Mouse (Mus musculus) adrenal gland, postnatal 14 days (tissue): ENCODE measurements at regions not wholly inside any gene's neighbourhood (a gene's known extent, or its start where the extent isn't known, plus 50 kb on each side); places are given as distances from the start of the nearest gene placed in this dataset.
"Not testable (repeated sequence)": the region's sequence is repeated elsewhere in the genome, so short reads cannot be mapped to it uniquely, and the experiment has no call there.

ENCODE experiments used
- DNase-seq: peaks from one replicate; pipeline ENCODE4 v3.0.0; 2021; ENCODE audit warnings: mixed read lengths

DNA sequence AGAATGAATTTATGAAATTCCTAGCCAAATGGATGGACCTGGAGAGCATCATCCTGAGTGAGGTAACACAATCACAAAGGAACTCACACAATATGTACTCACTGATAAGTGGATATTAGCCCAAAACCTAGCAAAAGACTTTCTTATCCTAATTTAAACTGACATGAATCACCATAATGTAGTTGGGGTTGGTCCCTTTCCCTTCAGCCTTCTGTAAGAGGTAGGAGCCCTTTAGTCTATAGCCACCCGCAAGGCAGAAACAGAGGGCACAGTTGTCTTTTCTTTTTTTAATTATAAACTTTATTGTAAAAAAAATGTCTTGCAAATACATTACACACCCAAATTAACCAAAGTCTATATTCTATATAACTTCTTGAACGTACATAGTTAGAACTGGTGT lies 81.3 kb downstream of the Ogfrl1 start:
- not testable (repeated sequence) for DNase-seq

DNA sequence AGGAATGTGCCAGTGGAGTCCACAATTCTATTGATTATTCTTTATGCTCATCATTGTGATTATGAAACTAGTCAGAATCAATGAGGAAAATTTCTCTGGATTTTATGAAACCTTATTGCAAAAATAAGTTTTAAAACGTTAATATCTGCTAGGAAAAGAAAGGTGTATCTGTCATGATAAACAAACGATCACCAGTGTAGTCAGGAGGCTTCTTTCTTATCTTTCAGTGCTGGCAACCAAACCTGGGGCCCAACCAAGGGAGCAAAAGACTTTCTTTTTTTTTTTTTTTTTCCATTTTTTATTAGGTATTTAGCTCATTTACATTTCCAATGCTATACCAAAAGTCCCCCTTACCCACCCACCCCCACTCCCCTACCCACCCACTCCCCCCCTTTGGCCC lies 82.7 kb downstream of the Ogfrl1 start:
- DNase-seq, result not testable (repeated sequence)

DNA sequence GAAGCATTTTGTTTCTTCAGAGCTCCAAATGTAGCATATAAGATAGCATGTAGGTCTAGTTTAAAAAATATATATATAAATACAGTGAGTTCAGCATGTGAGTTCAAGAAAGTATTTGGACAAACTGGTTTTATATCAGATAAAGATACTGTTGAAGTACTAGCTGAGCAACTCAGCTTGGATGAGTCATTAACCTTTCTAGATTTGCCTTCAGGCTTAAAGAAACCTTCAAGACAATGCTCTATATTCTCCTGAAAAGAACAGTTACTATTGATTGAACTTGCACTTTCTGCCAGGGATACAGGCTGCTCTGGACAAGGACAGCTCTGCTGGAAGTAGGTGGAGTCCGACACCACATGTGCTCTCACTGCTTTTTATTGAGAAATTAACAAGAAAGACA lies 104.9 kb downstream of the Ogfrl1 start:
- no peak for DNase-seq

- peak; percentile 75 for DNase-seq
Observed at GRCm38 (mm10) chr1:23286741-23287140, 110.8 kb downstream of the Ogfrl1 start.

DNA sequence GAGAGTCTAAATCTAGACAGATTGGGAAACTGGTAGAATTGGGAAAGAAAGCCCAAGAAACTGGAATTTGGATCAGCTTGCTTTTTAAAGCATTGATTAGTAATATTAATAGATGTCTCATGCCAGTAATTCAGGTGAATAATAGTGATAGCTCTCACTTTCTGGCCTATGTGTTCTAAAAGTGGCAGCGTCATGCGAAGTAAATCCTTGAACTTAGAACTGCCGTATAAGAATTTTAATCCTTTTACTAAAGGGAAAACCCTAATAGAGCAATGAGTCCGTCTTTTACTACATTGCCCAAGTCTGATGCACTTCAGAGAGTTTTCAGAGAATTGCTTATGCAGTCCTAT lies 114.7 kb downstream of the Ogfrl1 start:
- no peak for DNase-seq

GRCm38 (mm10) chr1:23282215-23282869 lies 115.2 kb downstream of the Ogfrl1 start:
- no peak for DNase-seq

GRCm38 (mm10) chr1:23279827-23280226 lies 117.7 kb downstream of the Ogfrl1 start:
- DNase-seq, result peak; percentile 36

DNA sequence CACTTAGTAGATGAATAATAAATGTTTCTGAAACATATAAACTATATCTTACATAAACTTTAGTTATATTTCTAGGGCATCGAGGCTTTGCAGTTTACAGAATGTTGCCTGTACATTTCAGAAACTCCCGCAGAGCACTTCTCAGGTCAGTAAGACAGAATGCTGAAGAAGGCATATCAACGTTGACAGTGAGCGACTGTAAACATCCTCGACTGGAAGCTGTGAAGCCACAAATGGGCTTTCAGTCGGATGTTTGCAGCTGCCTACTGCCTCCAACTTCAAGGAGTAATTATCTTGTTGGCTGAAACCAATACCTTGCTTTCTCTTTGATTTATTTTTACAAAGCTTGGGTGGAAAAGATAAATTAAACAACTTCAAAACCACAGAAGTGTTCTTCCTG lies 125.5 kb downstream of the Ogfrl1 start:
- DNase-seq, result no peak

DNA sequence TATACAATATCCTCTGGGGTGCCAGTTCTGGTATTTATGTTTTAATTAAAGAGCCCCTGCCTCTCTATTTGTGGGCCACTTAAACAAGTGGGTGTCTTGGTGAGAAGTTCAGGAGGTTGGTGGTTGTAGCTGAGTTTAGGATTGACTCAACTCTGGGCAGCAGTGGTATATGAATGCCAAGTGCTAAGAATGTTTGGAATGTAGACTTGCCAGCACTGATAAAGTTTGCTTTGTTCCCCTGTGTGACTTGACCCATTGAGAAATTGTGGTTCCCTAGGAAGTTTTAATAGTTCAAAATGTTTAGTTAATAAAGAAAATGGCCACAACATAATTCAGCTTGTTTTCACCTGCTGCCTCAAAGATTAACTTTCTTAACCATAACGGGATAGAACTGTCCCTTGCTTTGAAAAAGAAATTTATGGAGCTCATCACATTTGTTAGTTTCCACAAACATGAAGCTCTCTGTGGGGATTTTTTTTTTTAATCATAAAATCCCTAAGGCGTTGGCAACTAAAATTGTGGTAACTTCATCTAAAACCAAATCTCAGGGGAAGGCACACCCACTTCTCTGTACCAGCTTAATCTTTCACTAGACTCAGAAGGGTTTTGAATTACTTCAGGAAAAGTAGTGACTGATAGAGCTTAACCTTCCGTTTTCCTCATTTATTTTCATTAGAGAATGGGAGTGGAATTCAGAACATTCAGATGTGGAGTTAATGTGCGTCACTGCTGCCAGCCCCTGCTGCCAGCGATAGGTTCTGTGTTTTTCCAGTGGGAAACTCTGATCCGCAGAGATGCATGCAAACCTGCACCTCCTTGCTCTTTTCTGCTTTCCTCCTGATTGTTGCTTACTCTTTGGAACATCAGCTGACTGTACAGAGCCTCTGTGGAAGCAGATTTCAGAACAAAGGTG lies 126.4 kb downstream of the Ogfrl1 start:
- peak; percentile 21 for DNase-seq

DNA sequence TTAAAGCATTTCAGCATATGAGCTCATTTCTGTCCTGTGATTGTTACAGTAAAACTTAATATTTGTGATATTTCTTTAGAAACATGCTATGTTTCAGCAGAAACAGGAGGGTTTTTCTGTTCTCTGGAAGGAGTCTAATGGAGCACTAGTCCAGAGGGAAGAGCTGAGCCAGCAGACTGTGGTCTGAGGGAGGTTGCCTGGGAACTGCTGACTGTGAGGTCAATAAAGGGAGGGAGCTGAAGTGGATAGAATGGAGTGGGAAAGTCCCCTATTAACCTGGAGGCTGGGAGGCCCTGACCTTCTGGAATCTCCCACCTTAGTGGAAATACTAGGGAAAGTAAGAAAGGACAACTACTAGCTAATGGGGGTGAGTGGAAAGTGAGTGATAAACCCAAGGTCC lies 129.5 kb downstream of the Ogfrl1 start:
- no peak for DNase-seq

DNA sequence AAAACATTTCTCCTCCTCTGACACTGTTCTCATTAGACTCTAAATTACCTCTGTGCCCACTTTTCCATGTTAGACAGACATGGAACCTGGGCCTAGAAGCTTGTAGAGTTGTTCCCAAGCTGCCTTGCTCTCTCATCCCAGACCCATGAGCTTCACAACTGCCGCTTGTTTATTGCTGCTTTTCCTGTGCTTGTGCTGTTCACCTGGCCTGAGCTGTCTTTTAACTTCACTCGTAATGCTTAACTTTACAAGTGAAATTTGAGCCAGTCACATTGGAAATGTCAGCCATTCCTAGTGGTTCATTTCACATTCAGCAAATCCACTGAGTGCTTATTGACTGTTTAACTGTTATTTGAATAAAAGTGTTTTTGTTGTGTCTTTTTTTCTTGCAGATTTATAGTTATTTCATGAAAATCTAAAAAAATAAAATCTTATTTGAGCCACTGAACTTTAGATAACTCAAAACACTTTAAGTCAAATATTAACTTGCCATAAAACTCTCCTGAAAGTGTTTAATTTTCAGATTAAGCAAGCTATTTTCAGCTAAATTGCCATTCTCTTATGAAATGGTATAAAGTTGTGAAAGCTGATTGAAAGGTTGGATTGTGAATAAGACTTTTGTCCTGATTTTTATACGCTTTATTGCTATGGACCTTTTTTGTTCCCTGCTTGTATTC lies 131.9 kb downstream of the Ogfrl1 start:
- no peak for DNase-seq

DNA sequence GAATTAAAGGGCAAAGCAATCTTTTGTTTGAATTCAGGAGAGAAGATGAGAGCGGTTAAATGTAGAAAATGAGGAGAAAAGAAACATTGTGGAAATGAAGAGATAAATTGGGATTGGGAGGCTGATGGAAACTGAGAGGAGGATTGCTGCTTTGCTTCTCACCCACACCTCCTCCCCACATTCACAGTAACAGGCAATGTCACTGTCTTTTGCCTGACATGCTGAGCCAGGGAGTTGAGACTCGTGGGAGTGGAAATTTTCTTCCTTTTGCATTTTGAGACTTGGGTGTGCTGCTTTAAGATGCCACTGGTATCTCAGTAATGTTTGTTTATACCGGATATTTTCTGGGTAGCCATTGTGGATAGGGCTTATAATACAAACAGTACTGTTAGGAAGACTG lies 133.3 kb downstream of the Ogfrl1 start:
- no peak for DNase-seq

GRCm38 (mm10) chr1:23263798-23264197 lies 133.8 kb downstream of the Ogfrl1 start:
- no peak for DNase-seq

GRCm38 (mm10) chr1:23261652-23262051 lies 135.9 kb downstream of the Ogfrl1 start:
- no peak for DNase-seq

DNA sequence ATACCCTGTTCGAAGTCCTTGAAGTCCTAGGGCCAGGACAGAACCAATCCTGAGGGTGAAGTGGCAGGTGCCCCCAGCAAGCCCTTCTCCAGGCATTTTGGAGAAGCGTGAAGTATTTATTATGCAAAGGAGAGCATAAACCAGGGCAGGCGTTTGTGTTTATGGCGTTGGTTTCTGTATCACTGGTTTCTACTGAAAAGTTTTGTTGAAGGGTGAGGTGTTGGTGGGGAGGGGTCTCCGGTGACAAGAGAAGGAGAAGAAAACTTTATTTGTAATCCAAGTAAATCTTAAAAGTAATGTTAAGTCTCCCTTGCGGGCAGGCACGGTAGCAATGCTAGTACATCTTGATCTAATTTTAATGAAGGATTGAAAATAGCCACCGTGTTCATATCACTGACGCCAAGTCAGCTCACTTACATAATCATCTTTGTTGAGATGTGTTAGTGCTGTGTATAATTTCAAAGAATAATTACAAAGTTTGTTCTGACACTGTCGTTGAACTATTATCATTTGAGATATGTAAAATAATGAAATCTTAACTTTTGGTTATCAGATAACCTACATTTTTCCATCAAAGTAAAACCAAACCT lies 140.2 kb downstream of the Ogfrl1 start:
- peak; percentile 16 for DNase-seq

- peak; percentile 94 for DNase-seq
Observed at GRCm38 (mm10) chr1:23256630-23257001, 141.0 kb downstream of the Ogfrl1 start.

- peak; percentile 98 for DNase-seq
Observed at GRCm38 (mm10) chr1:23255925-23256629, 141.5 kb downstream of the Ogfrl1 start.

GRCm38 (mm10) chr1:23254235-23254634 lies 143.3 kb downstream of the Ogfrl1 start:
- DNase-seq, result no peak

DNA sequence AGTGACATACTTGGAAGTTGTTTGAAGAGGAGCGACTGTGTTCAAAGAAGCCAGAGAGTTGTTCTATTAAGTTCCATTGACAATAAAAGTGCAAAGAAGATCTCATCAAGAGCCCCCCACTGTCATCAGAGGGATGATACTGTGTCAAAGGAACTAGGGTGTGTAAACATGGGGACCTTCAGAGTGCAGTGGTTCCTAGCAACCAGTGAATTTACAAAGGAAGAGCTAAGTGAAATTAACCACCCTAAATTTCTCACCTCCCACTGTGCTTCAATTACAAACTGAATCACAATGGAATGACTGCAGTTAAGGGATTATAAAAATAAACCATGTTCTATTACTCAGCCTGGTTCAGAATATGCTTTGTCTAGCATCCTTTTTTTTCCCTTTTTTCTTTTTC lies 129.5 kb upstream of the 4933415F23Rik start:
- DNase-seq, result no peak

GRCm38 (mm10) chr1:23228478-23228877 lies 126.4 kb upstream of the 4933415F23Rik start:
- DNase-seq, result no peak

DNA sequence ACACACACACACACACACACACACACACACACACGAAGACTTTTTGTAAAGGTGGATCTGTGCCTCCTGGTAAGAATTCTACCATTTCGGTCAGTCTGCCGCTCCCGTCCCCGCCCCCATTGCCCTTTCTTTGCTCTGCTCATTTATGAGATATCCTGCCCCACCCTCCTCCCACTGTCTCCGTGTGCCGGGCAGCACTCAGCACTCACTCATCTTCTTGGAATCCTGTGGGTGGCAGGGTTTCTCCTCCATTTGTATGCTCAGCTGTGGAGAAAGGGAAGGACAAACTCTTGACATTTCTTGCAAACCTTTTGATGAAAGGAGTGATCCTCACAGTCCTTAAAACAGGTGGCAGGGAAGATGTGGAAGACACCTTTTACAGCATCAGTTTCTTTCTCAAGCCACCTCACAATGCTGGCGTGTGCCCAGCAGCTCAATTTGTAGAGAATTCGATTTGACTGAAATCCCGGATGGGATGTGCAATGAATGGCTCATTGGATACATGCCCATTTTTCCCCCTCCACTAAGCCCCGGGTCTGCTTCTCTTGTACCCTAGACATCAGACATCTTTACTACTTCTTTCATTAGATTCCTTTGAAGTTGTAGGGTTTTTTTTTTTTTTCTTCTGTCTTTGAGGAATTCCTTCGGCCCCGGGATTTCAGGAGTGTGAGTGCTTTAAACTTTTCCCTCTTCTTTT lies 112.6 kb upstream of the 4933415F23Rik start:
- no peak for DNase-seq

DNA sequence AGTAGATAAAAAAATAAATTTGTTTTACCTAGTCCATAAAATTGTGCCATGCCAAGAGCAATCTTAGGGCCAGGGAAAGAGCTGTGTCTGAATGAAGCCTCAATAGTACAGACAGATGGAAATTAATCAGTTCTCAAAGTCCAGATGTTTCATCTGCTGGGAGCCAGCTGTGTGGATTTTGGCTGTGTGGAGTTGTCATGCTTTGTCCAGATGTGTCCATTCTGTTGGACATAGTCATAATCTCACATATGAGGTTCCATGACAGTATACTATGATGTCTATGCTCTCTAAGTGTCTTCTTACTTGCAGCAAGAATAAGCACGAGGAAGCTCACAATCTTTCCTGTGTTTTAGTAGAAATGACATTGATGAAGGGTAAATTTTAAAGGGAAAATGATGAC lies 105.8 kb upstream of the 4933415F23Rik start:
- no peak for DNase-seq
